Mouse (Mus musculus) bone marrow, adult 2 months (tissue): ENCODE results near the gene Sord.

Source experiments
- CTCF ChIP-seq: fragments of 200-500 bp; IDR thresholded peaks from 2 replicates; pipeline ENCODE4 v1.5.1; 2011; ENCODE audit warnings: low read length, control low read depth; ENCODE audit not compliant: control insufficient read depth, insufficient read depth
- POLR2A ChIP-seq: fragments of 200-500 bp; IDR thresholded peaks from 2 replicates; pipeline ENCODE4 v1.6.1; 2011; ENCODE audit warnings: low read depth, mild to moderate bottlenecking, control low read depth, low read length, borderline replicate concordance; ENCODE audit not compliant: control insufficient read depth

GRCm38 (mm10) chr2:122304544-122304943 is 70.0 kb downstream of the Sord start:
- TF ChIP-seq CTCF: no peak
- no peak for TF ChIP-seq POLR2A
